Mouse (Mus musculus) urinary bladder, adult 2 months (tissue): ENCODE results near the gene Hnrnpab. TPM values are rescaled to one million over a fixed set of nuclear protein-coding genes. Genes with fewer than 3 reads are reported as not detected.
A peak's percentile ranks its signal among the peaks of the same experiment; 100 is the strongest.

ENCODE experiments used
- DNase-seq: peaks from one replicate; pipeline ENCODE4 v3.0.0; 2022; ENCODE audit warnings: low spot score
- polyA plus RNA-seq: library from polyadenylated mRNA; depleted of rRNA; stranded (reverse); fragments of >200 nt; gene quantifications from 2 replicates; pipeline ENCODE4 v1.2.3, GENCODE M21; 2012; rRNA removed

Hnrnpab gene
- polyA plus RNA-seq: 198 and 201 TPM in 2 replicates

GRCm38 (mm10) chr11:51606447-51607095 is at the start of gene Hnrnpab:
TSS of gene Hnrnpab (minus strand) at chr11:51606847.
- DNase-seq: peak; percentile 98

GRCm38 (mm10) chr11:51654891-51655290 is 48.2 kb upstream of the Hnrnpab start:
- no peak for DNase-seq

GRCm38 (mm10) chr11:51653736-51654135 is 47.1 kb upstream of the Hnrnpab start:
- no peak for DNase-seq

GRCm38 (mm10) chr11:51652889-51653418 is 46.3 kb upstream of the Hnrnpab start:
- DNase-seq: no peak

GRCm38 (mm10) chr11:51650691-51651515 is 44.3 kb upstream of the Hnrnpab start, which contains the start of the genes N4bp3 and D930048N14Rik:
TSS of gene N4bp3 (minus strand) at chr11:51650842.
TSS of gene D930048N14Rik (plus strand) at chr11:51650954.
- peak; percentile 75 for DNase-seq

- DNase-seq: no peak
These were observed 43.6 kb upstream of the Hnrnpab start for GRCm38 (mm10) chr11:51650261-51650660.

GRCm38 (mm10) chr11:51649889-51650199 is 43.2 kb upstream of the Hnrnpab start:
- DNase-seq: no peak

- no peak for DNase-seq
These were observed 42.7 kb upstream of the Hnrnpab start for GRCm38 (mm10) chr11:51649111-51649888.

- no peak for DNase-seq
These were observed 41.9 kb upstream of the Hnrnpab start for GRCm38 (mm10) chr11:51648566-51648965.

GRCm38 (mm10) chr11:51646751-51647667 is 40.4 kb upstream of the Hnrnpab start:
- DNase-seq: no peak

- DNase-seq: no peak
These were observed 39.6 kb upstream of the Hnrnpab start for GRCm38 (mm10) chr11:51646245-51646644.

- DNase-seq: no peak
These were observed 38.6 kb upstream of the Hnrnpab start for GRCm38 (mm10) chr11:51645293-51645692.

- no peak for DNase-seq
These were observed 37.6 kb upstream of the Hnrnpab start for GRCm38 (mm10) chr11:51644217-51644616.

GRCm38 (mm10) chr11:51643761-51644160 is 37.1 kb upstream of the Hnrnpab start:
- no peak for DNase-seq

GRCm38 (mm10) chr11:51643202-51643601 is 36.6 kb upstream of the Hnrnpab start:
- no peak for DNase-seq

GRCm38 (mm10) chr11:51640748-51641147 is 34.1 kb upstream of the Hnrnpab start:
- no peak for DNase-seq

- no peak for DNase-seq
These were observed 31.9 kb upstream of the Hnrnpab start for GRCm38 (mm10) chr11:51638497-51638896.

GRCm38 (mm10) chr11:51637971-51638414 is 31.3 kb upstream of the Hnrnpab start:
- DNase-seq: no peak

- no peak for DNase-seq
These were observed 29.7 kb upstream of the Hnrnpab start for GRCm38 (mm10) chr11:51636323-51636684.

GRCm38 (mm10) chr11:51635525-51636322 is 29.1 kb upstream of the Hnrnpab start, which contains the start of gene Rmnd5b:
TSS of gene Rmnd5b (minus strand) at chr11:51635896.
- DNase-seq: peak; percentile 89
